Mouse (Mus musculus): ENCODE data around the gene Angel1. TPM values are rescaled to one million over a fixed set of nuclear protein-coding genes. Genes with fewer than 3 reads are reported as not detected.
A peak's percentile ranks its signal among the peaks of the same experiment; 100 is the strongest.

Gene Angel1
- polyA plus RNA-seq, 1 experiment from 2014 or later, result 8.4 TPM

DNA sequence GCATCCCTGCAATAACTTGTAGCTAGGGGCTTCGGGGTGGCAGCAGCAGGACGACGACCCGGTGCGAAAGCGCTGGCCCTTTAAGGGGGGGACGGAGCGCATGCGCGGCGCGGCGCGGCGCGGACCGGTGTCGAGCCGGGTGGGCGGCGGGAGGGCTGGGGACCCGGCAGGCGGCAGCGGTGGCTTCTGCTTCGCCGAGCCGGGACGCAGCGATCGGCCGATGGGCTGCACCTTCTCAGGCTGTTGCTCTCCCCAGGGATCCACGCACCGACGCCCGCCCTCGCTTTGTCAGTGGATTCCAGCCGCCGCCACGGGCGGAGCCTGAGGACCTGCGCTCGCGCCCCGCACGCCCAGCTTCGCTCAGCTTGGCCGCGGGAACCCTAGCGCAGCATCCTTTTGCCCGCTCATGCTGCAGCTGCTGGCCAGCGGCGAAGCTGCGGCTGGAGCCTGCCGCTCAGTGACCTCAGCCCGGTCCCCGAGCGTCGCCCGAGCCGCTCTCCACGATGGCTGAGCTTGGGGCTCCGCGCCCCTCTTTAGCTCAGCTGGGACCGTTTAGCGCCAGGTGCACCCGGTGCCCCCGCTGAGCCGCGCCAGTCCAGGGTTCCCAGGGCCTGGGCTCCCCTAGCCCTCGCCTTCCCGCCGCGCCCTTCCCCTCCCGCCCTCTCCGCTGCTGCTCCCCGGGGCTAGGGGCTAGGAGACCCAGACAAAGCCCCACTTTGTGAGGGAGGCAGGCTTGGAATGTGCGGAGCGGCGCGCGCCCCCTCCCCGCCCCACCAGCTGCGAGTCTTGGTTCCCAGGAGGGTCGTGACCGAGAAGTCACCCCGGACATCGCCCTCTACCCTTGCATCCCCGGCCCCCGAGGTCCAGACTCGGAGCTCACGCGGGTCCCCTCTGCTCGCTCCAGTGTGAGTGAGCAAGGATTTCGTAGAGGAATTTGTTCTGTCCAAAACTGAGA, 47.4 kb downstream of the Angel1 start, which contains the start of gene Vash1:
TSS of gene Vash1 (plus strand) at position 110 of the 955 bp plus-strand sequence.
- under 1% methylated on average over 93 of the region's 94 CpGs for WGBS
- Histone ChIP-seq H3K36me3 (ENCODE audit: control insufficient read depth, insufficient read depth, low read length) (peaks cover 6% of the 10 kb centered on the region; the same call in 1 of the 2 replicates), H3K27ac (replicated peaks in 1 of 2; ENCODE audit: control insufficient read depth in 1 of 2, insufficient read depth in 1 of 2, low read depth in 2 of 2, low read length in 2 of 2) (peak within 1 kb of the TSS; percentile 42 to 84), H3K4me1 (ENCODE audit: control insufficient read depth in 2 of 2, insufficient read depth in 2 of 2, low read length in 2 of 2) (peaks cover 4 to 21% of the 10 kb centered on the region in 2 experiments; a peak in 3 of 4 replicates), H3K4me3 (ENCODE audit: control insufficient read depth in 1 of 2, insufficient read depth in 1 of 2, low read depth in 1 of 2, low read length in 2 of 2) (peak within 1 kb of the TSS; percentile 62 to 81), H3K4me2 (ENCODE audit: low read length) (peak within 1 kb of the TSS; percentile 99), H3K9me3 (ENCODE audit: control insufficient read depth, low read length) (no peaks in the 10 kb centered on the region), H3K27me3 (ENCODE audit: control insufficient read depth, insufficient read depth, low read length) (no peaks in the 10 kb centered on the region), H3K9ac (ENCODE audit: low read length) (peak within 1 kb of the TSS; percentile 93)
- peak; percentile 49; the same call in 1 of the 2 replicates for ATAC-seq (ENCODE audit: insufficient number of reproducible peaks, insufficient read depth, low FRiP score, low read depth)

- H3K36me3 ChIP-seq (ENCODE audit: control insufficient read depth, insufficient read depth, low read length), result no peaks in the 10 kb centered on the region
- H3K4me3 ChIP-seq (ENCODE audit: control insufficient read depth in 1 of 2, insufficient read depth in 1 of 2, low read depth in 1 of 2, low read length in 2 of 2), result no peak overlapping the region
- peaks cover 2 to 9% of the 10 kb centered on the region in 2 experiments; a peak in 3 of 4 replicates for H3K4me1 ChIP-seq (ENCODE audit: control insufficient read depth in 2 of 2, insufficient read depth in 2 of 2, low read length in 2 of 2)
- WGBS, result 38% methylated on average over 5 of the region's 5 CpGs
- ATAC-seq (ENCODE audit: insufficient number of reproducible peaks, insufficient read depth, low FRiP score, low read depth), result no peak
- H3K27me3 ChIP-seq (ENCODE audit: control insufficient read depth, insufficient read depth, low read length), result no peaks in the 10 kb centered on the region
- H3K9me3 ChIP-seq (ENCODE audit: control insufficient read depth, low read length), result 0 out of 2 replicates have a peak, but pooled peaks cover 3% of the 10 kb centered on the region
- no peak overlapping the region; a peak in 1 of 4 replicates for H3K27ac ChIP-seq (replicated peaks in 1 of 2; ENCODE audit: control insufficient read depth in 1 of 2, insufficient read depth in 1 of 2, low read depth in 2 of 2, low read length in 2 of 2)
- H3K9ac ChIP-seq (ENCODE audit: low read length), result no peak overlapping the region
- H3K4me2 ChIP-seq (ENCODE audit: low read length), result no peak overlapping the region
Measured at GRCm38 (mm10) chr12:86672507-86672906, 53.8 kb downstream of the Angel1 start.

GRCm38 (mm10) chr12:86672105-86672504, 54.2 kb downstream of the Angel1 start:
- Histone ChIP-seq H3K9me3 (ENCODE audit: control insufficient read depth, low read length) (0 out of 2 replicates have a peak, but pooled peaks cover 3% of the 10 kb centered on the region), H3K4me3 (ENCODE audit: control insufficient read depth in 1 of 2, insufficient read depth in 1 of 2, low read depth in 1 of 2, low read length in 2 of 2) (no peak overlapping the region), H3K27ac (replicated peaks in 1 of 2; ENCODE audit: control insufficient read depth in 1 of 2, insufficient read depth in 1 of 2, low read depth in 2 of 2, low read length in 2 of 2) (no peak overlapping the region; a peak in 1 of 4 replicates), H3K36me3 (ENCODE audit: control insufficient read depth, insufficient read depth, low read length) (no peaks in the 10 kb centered on the region), H3K27me3 (ENCODE audit: control insufficient read depth, insufficient read depth, low read length) (no peaks in the 10 kb centered on the region), H3K9ac (ENCODE audit: low read length) (no peak overlapping the region), H3K4me1 (ENCODE audit: control insufficient read depth in 2 of 2, insufficient read depth in 2 of 2, low read length in 2 of 2) (peaks cover 2 to 9% of the 10 kb centered on the region in 2 experiments; a peak in 3 of 4 replicates), H3K4me2 (ENCODE audit: low read length) (no peak overlapping the region)
- no peak; the same call in 1 of the 2 replicates for ATAC-seq (ENCODE audit: insufficient number of reproducible peaks, insufficient read depth, low FRiP score, low read depth)
- 51% methylated on average over 4 of the region's 4 CpGs for WGBS

DNA sequence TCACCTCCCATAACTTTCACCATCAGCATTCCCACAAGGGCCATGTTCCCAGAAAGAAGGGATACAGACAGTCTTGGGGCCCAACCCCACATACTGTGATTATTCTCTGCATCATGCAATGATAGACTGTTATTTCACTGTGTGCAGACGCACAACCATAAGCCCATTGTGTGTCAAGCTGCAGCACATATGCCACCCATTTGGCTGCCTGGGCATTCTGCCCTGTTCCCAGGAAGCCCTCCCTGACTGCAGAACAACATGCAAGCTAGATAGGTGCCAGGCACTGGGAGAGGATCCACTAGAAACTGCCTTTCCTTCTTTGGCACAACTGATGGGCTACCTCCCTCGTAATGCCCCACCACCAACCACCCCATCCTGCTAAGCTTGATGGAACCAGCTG, 57.9 kb downstream of the Angel1 start:
- no peaks in the 10 kb centered on the region for H3K36me3 ChIP-seq (ENCODE audit: control insufficient read depth, insufficient read depth, low read length)
- no peak overlapping the region for H3K4me3 ChIP-seq (ENCODE audit: control insufficient read depth in 1 of 2, insufficient read depth in 1 of 2, low read depth in 1 of 2, low read length in 2 of 2)
- 0 out of 2 replicates have a peak, but pooled peaks cover 3% of the 10 kb centered on the region for H3K9me3 ChIP-seq (ENCODE audit: control insufficient read depth, low read length)
- H3K27me3 ChIP-seq (ENCODE audit: control insufficient read depth, insufficient read depth, low read length), result no peaks in the 10 kb centered on the region
- WGBS, result 83% methylated on average over 2 of the region's 2 CpGs
- no peak for ATAC-seq (ENCODE audit: insufficient number of reproducible peaks, insufficient read depth, low FRiP score, low read depth)
- H3K4me2 ChIP-seq (ENCODE audit: low read length), result no peak overlapping the region
- H3K9ac ChIP-seq (ENCODE audit: low read length), result no peak overlapping the region
- no peak overlapping the region for H3K27ac ChIP-seq (replicated peaks in 1 of 2; ENCODE audit: control insufficient read depth in 1 of 2, insufficient read depth in 1 of 2, low read depth in 2 of 2, low read length in 2 of 2)
- peaks cover 2 to 9% of the 10 kb centered on the region in 2 experiments; a peak in 3 of 4 replicates for H3K4me1 ChIP-seq (ENCODE audit: control insufficient read depth in 2 of 2, insufficient read depth in 2 of 2, low read length in 2 of 2)

DNA sequence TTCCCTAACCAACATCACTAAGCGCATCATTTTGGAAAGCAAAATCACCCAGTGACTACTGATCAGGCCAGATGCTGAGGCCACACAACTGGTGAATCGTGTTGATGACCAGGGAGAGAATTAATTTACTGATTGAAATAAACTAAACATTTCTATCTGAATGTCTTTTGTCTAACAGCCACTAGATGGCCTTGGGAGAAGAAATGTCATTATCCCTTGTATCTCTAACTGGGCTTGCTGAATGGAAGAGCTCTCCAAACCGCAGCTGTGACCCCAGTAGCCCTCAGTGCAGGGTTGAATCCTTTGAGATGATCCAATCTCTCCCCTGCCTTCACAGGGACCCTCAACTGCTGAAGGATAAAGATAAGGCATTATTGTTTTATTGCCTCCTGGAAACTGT, 60.6 kb downstream of the Angel1 start:
- no peaks in the 10 kb centered on the region for H3K4me1 ChIP-seq (ENCODE audit: control insufficient read depth in 2 of 2, insufficient read depth in 2 of 2, low read length in 2 of 2)

GRCm38 (mm10) chr12:86660466-86660865, 65.8 kb downstream of the Angel1 start:
- no peaks in the 10 kb centered on the region for H3K36me3 ChIP-seq (ENCODE audit: control insufficient read depth, insufficient read depth, low read length)
- WGBS, result 66% methylated on average over 2 of the region's 2 CpGs
- 0 out of 4 replicates have a peak overlapping the region, but pooled peaks of 1 of the 2 experiments have one; percentile 14 for H3K27ac ChIP-seq (replicated peaks in 1 of 2; ENCODE audit: control insufficient read depth in 1 of 2, insufficient read depth in 1 of 2, low read depth in 2 of 2, low read length in 2 of 2)
- ATAC-seq (ENCODE audit: insufficient number of reproducible peaks, insufficient read depth, low FRiP score, low read depth), result no peak
- H3K9me3 ChIP-seq (ENCODE audit: control insufficient read depth, low read length), result no peaks in the 10 kb centered on the region
- no peak overlapping the region for H3K4me3 ChIP-seq (ENCODE audit: control insufficient read depth in 1 of 2, insufficient read depth in 1 of 2, low read depth in 1 of 2, low read length in 2 of 2)
- no peak overlapping the region for H3K9ac ChIP-seq (ENCODE audit: low read length)
- no peaks in the 10 kb centered on the region for H3K27me3 ChIP-seq (ENCODE audit: control insufficient read depth, insufficient read depth, low read length)
- no peak overlapping the region for H3K4me2 ChIP-seq (ENCODE audit: low read length)
- H3K4me1 ChIP-seq (ENCODE audit: control insufficient read depth in 2 of 2, insufficient read depth in 2 of 2, low read length in 2 of 2), result peaks cover 5 to 7% of the 10 kb centered on the region in 2 experiments

More for the DNA sequence above, 60.6 kb downstream of the Angel1 start:
- Histone ChIP-seq H3K27ac (replicated peaks in 1 of 2; ENCODE audit: control insufficient read depth in 1 of 2, insufficient read depth in 1 of 2, low read depth in 2 of 2, low read length in 2 of 2) (no peak overlapping the region), H3K27me3 (ENCODE audit: control insufficient read depth, insufficient read depth, low read length) (no peaks in the 10 kb centered on the region), H3K9me3 (ENCODE audit: control insufficient read depth, low read length) (0 out of 2 replicates have a peak, but pooled peaks cover 2% of the 10 kb centered on the region), H3K4me3 (ENCODE audit: control insufficient read depth in 1 of 2, insufficient read depth in 1 of 2, low read depth in 1 of 2, low read length in 2 of 2) (no peak overlapping the region), H3K4me2 (ENCODE audit: low read length) (no peak overlapping the region), H3K9ac (ENCODE audit: low read length) (no peak overlapping the region), H3K36me3 (ENCODE audit: control insufficient read depth, insufficient read depth, low read length) (no peaks in the 10 kb centered on the region)
- 58% methylated on average over 3 of the region's 3 CpGs for WGBS
- no peak for ATAC-seq (ENCODE audit: insufficient number of reproducible peaks, insufficient read depth, low FRiP score, low read depth)

GRCm38 (mm10) chr12:86659447-86659968, 66.8 kb downstream of the Angel1 start:
- no peaks in the 10 kb centered on the region for H3K36me3 ChIP-seq (ENCODE audit: control insufficient read depth, insufficient read depth, low read length)
- H3K9me3 ChIP-seq (ENCODE audit: control insufficient read depth, low read length), result no peaks in the 10 kb centered on the region
- H3K27me3 ChIP-seq (ENCODE audit: control insufficient read depth, insufficient read depth, low read length), result no peaks in the 10 kb centered on the region
- ATAC-seq (ENCODE audit: insufficient number of reproducible peaks, insufficient read depth, low FRiP score, low read depth), result no peak
- H3K4me3 ChIP-seq (ENCODE audit: control insufficient read depth in 1 of 2, insufficient read depth in 1 of 2, low read depth in 1 of 2, low read length in 2 of 2), result no peak overlapping the region
- peak overlapping the region in 1 of 2 experiments; percentile 56; a peak in 3 of 4 replicates for H3K27ac ChIP-seq (replicated peaks in 1 of 2; ENCODE audit: control insufficient read depth in 1 of 2, insufficient read depth in 1 of 2, low read depth in 2 of 2, low read length in 2 of 2)
- H3K4me2 ChIP-seq (ENCODE audit: low read length), result no peak overlapping the region
- WGBS, result 37% methylated on average over 6 of the region's 6 CpGs
- peaks cover 5 to 10% of the 10 kb centered on the region in 2 experiments for H3K4me1 ChIP-seq (ENCODE audit: control insufficient read depth in 2 of 2, insufficient read depth in 2 of 2, low read length in 2 of 2)
- no peak overlapping the region for H3K9ac ChIP-seq (ENCODE audit: low read length)

All from heart, embryonic 14.5 days (tissue).